Mouse (Mus musculus) heart, adult 2 months (tissue): ENCODE measurements around the gene Jsrp1.

Source experiments
- CTCF ChIP-seq: fragments of 200-600 bp; IDR thresholded peaks from 2 replicates; pipeline ENCODE4 v1.8.1; 2022; ENCODE audit warnings: antibody characterized with exemption, mild to moderate bottlenecking, moderate library complexity
- EP300 ChIP-seq: fragments of 200-500 bp; IDR thresholded peaks from 2 replicates; pipeline ENCODE4 v1.6.1; 2011; ENCODE audit warnings: low read depth, low read length, control low read depth; ENCODE audit not compliant: insufficient read depth

DNA sequence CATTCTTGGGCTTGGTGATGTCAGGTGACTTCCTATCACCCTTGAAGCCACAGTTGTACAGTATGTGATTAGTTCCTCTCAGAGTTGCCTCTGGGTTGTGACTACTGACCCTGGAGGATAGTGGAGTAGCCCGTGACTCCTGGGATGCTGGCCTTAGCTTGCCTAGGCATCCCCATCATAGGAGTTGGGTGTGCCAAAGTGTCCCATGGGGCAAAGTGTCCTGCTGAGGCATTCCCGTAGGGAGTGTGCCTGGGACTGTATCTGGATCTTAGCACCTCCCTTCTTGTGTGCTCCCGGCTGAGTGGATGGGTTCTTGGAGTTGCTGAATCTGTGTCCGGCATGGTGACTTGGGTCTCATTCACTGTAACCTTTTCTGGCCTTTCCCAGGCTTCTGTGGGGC is 38.3 kb downstream of the Jsrp1 start:
- TF ChIP-seq EP300, result no peak
- TF ChIP-seq CTCF, result no peak; the same call in 1 of the 2 replicates
